ENCODE assay signal across 8 mouse cellular contexts in the genomic region with DNA sequence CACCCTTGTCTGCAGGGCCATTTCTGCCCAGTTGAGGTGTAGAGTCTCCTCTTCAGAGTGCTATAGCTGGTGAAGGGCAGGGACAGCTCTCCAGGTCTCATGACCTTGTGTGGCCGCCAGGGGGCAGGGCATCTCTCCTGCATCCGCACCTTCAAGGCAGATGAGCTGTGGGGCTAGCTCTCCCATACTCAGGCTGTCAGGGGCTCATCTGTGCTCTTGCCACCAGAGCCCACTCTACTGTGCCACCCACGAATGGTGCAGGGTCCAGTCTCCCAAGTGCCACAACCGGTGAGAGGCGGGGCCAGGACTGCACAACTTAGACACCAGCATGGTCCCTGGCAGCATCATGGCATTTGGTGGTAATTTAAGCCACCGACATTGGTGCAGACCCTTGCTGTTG.
DNase-seq lines count a peak whose midpoint lies in the region; ATAC-seq and TF ChIP-seq lines count a peak whose summit lies in the region.

No protein-coding gene starts in this region.

- WGBS in embryonic facial prominence, embryonic 10.5 days: 33% methylated on average over 6 of the region's 6 CpGs
- WGBS in kidney, postnatal 0 days: 40% methylated on average over 6 of the region's 6 CpGs

- H3K9ac ChIP-seq in kidney, postnatal 0 days (ENCODE audit: low read depth, low read length): no peak overlapping the region

- peak; percentile 36; the same call in 1 of the 2 replicates for ATAC-seq in kidney, postnatal 0 days (replicated peaks; ENCODE audit: low FRiP score, low read depth)

- H3K4me2 ChIP-seq in kidney, postnatal 0 days (ENCODE audit: low read length): no peak overlapping the region

- H3K36me3 ChIP-seq in embryonic facial prominence, embryonic 10.5 days (replicated peaks): no peaks in the 10 kb centered on the region
- no peaks in the 10 kb centered on the region for H3K36me3 ChIP-seq in kidney, postnatal 0 days (ENCODE audit: insufficient read depth, low read length)

- H3K27me3 ChIP-seq in embryonic facial prominence, embryonic 10.5 days (replicated peaks; ENCODE audit: low read depth, poor library complexity, severe bottlenecking): no peaks in the 10 kb centered on the region
- no peaks in the 10 kb centered on the region for H3K27me3 ChIP-seq in kidney, postnatal 0 days (ENCODE audit: insufficient read depth, low read length)

- no peaks in the 10 kb centered on the region for H3K4me1 ChIP-seq in embryonic facial prominence, embryonic 10.5 days
- H3K4me1 ChIP-seq in kidney, postnatal 0 days (replicated peaks; ENCODE audit: insufficient read depth, low read length): no peaks in the 10 kb centered on the region

- DNase-seq in cerebellum, adult 9-11 months: peak; percentile 1
- DNase-seq in cerebellum, adult 9-10 months: no peak
- DNase-seq in ovary, postnatal 14 days (ENCODE audit: low spot score): peak; percentile 10
- no peak for DNase-seq in ovary, adult 18-20 months (ENCODE audit: low spot score)
- DNase-seq in embryonic facial prominence, embryonic 10.5 days (ENCODE audit: low spot score): peak; percentile 67
- peak; percentile 35 for DNase-seq in kidney, postnatal 0 days (ENCODE audit: low spot score)
- DNase-seq in lung, postnatal 36 days: peak; percentile 1
- peak; percentile 15 for DNase-seq in testis, postnatal 14 days (ENCODE audit: low spot score)

- no peak overlapping the region for H3K27ac ChIP-seq in embryonic facial prominence, embryonic 10.5 days (replicated peaks)
- no peak overlapping the region for H3K27ac ChIP-seq in kidney, postnatal 0 days

- no peak overlapping the region for H3K4me3 ChIP-seq in embryonic facial prominence, embryonic 10.5 days
- no peak overlapping the region for H3K4me3 ChIP-seq in kidney, postnatal 0 days (replicated peaks; ENCODE audit: low read depth, low read length)

- H3K9me3 ChIP-seq in embryonic facial prominence, embryonic 10.5 days: no peaks in the 10 kb centered on the region
- H3K9me3 ChIP-seq in kidney, postnatal 0 days (replicated peaks; ENCODE audit: low read length): no peaks in the 10 kb centered on the region

- TF ChIP-seq CTCF in kidney, postnatal 0 days (IDR thresholded peaks at IDR 0.05; ENCODE audit: low read depth): peak; percentile 69

Comparison
In these comparisons a context has a peak if more than half of its experiments do, and no peak if none do; other contexts are left out.
1. DNase-seq: peak in cerebellum, adult 9-11 months (single experiment), ovary, postnatal 14 days (single experiment), embryonic facial prominence, embryonic 10.5 days (single experiment), kidney, postnatal 0 days (single experiment), lung, postnatal 36 days (single experiment) and testis, postnatal 14 days (single experiment); none in cerebellum, adult 9-10 months (single experiment) and ovary, adult 18-20 months (single experiment).